Mouse (Mus musculus) monocyte, adult 5-6 weeks (primary cell): ENCODE results near the gene Senp1. TPM values are rescaled to one million over a fixed set of nuclear protein-coding genes. Genes with fewer than 3 reads are reported as not detected.

Experiments used
- ATAC-seq: fragments of 153-309, 156-312 bp; replicated peaks from 2 replicates; pipeline ENCODE4 v1.8.0; 2017; ENCODE audit warnings: mild to moderate bottlenecking; ENCODE audit not compliant: low TSS enrichment, insufficient number of reproducible peaks, severe bottlenecking, poor library complexity, low FRiP score
- total RNA-seq: library from RNA; stranded (forward); fragments of 200-1000, 200-491, 200-594 nt; gene quantifications from 3 replicates; pipeline ENCODE4 v1.2.3, GENCODE M21; 2017

The Senp1 gene
- total RNA-seq, 1 experiment from 2014 or later, result 39.4 TPM

GRCm38 (mm10) chr15:97990124-97990523 lies 103.4 kb downstream of the Senp1 start:
- ATAC-seq, result no peak

GRCm38 (mm10) chr15:97989544-97989943 lies 104.0 kb downstream of the Senp1 start:
- no peak for ATAC-seq

Other genes starting within 250 kb of the Senp1 start
- gene Hdac7, start 249.2 kb downstream of the Senp1 start, total RNA-seq, result 6.5 to 17.5 TPM (median 10.7 TPM) in 3 replicates
- 1.3 to 2.5 TPM in 2 of 3 replicates, not detected in the other for gene Vdr, start 183.1 kb downstream of the Senp1 start, total RNA-seq
- 4.1 to 9.3 TPM (median 4.1 TPM) in 3 replicates for gene Tmem106c, start 129.5 kb downstream of the Senp1 start, total RNA-seq
- 1.1 TPM in 1 of 3 replicates, not detected in the others for gene Col2a1, start 89.0 kb downstream of the Senp1 start, total RNA-seq
- gene Pfkm, start 1.2 kb downstream of the Senp1 start, total RNA-seq, result 2.6 to 3.4 TPM (median 3.3 TPM) in 3 replicates
- gene Asb8, start 71.9 kb upstream of the Senp1 start, total RNA-seq, result 21.4 to 28.3 TPM (median 21.7 TPM) in 3 replicates
- not detected in 3 replicates for gene Ccdc184, start 73.4 kb upstream of the Senp1 start, total RNA-seq
- gene Olfr288, start 101.8 kb upstream of the Senp1 start, total RNA-seq, result not detected in 3 replicates
- not detected in 3 replicates for gene Gm44579, start 127.2 kb upstream of the Senp1 start, total RNA-seq
- not detected in 3 replicates for gene Olfr287, start 127.3 kb upstream of the Senp1 start, total RNA-seq
- not detected in 3 replicates for gene Olfr286, start 140.7 kb upstream of the Senp1 start, total RNA-seq
- not detected in 3 replicates for gene H1fnt, start 163.5 kb upstream of the Senp1 start, total RNA-seq
- gene Zfp641, start 202.4 kb upstream of the Senp1 start, total RNA-seq, result not detected in 3 replicates
- not detected in 3 replicates for gene Olfr285, start 223.6 kb upstream of the Senp1 start, total RNA-seq
- not detected in 3 replicates for gene Olfr284, start 247.2 kb upstream of the Senp1 start, total RNA-seq